10 mouse cellular contexts compared by ENCODE assay signal in genomic region chr4:44325453-44325852, GRCm38 (mm10). TPM values are rescaled to one million over a fixed set of nuclear protein-coding genes. Genes with fewer than 3 reads are reported as not detected.
DNase-seq lines count a peak whose midpoint lies in the region; ATAC-seq and TF ChIP-seq lines count a peak whose summit lies in the region.
"Had no signal": no experiment of that assay in that cellular context is flagged by ENCODE, and none has a peak within 500 bp of the region (broad histone marks: within the 10 kb centered on the region; RNA-seq: fewer than 3 reads in every experiment).

No protein-coding gene starts in this region.

- H3K27ac ChIP-seq in gastrocnemius, adult 2 months, result no peak overlapping the region
- H3K27ac ChIP-seq: kidney, embryonic 15.5 days; limb, embryonic 13.5 days had no signal

- H3K4me3 ChIP-seq in gastrocnemius, adult 2 months, result no peak overlapping the region
- H3K4me3 ChIP-seq: kidney, embryonic 15.5 days; limb, embryonic 13.5 days had no signal

- ATAC-seq in monocyte, adult 5-6 weeks (replicated peaks; ENCODE audit: insufficient number of reproducible peaks, low FRiP score, low TSS enrichment, poor library complexity, severe bottlenecking), result no peak

- peak; percentile 43 for TF ChIP-seq CTCF in gastrocnemius, adult 2 months (IDR thresholded peaks at IDR 0.05)

- no peak for DNase-seq in gastrocnemius, adult 2 months
- no peak for DNase-seq in gastrocnemius, postnatal 14 days
- DNase-seq in lung, postnatal 10 days, result peak; percentile 19
- DNase-seq in lung, adult 18-20 months, result no peak
- DNase-seq in brain, adult 2 months (ENCODE audit: low read depth, low spot score), result peak; percentile 45
- peak; percentile 76 for DNase-seq in retina, embryonic 14.5 days (ENCODE audit: low spot score)
- DNase-seq in layer of hippocampus, adult 9-10 months (ENCODE audit: low spot score), result no peak

- intact Hi-C loops in gastrocnemius, adult 2 months (cut with DNase I), result no loop called here
- intact Hi-C loops in gastrocnemius, postnatal 14 days (cut with DNase I; ENCODE audit: low total_unique reads), result no loop called here

RNA-seq across cellular contexts. Expression of gene Melk, which starts 24.8 kb away (rescaled TPM):
- not detected for total RNA-seq in gastrocnemius, adult 2 months (2021)
- 1 to 10 TPM; 1.5 to 1.9 TPM for total RNA-seq in gastrocnemius, postnatal 14 days (2021)
- total RNA-seq in monocyte, adult 5-6 weeks (2017), result 0.48 to 1.2 TPM in 2 of 3 replicates, not detected in the other

Comparison
In these comparisons a context has a peak if more than half of its experiments do, and no peak if none do; other contexts are left out.
1. DNase-seq: peak in lung, postnatal 10 days (single experiment), brain, adult 2 months (single experiment) and retina, embryonic 14.5 days (single experiment); none in gastrocnemius, adult 2 months (single experiment), gastrocnemius, postnatal 14 days (single experiment), lung, adult 18-20 months (0 of 2) and layer of hippocampus, adult 9-10 months (single experiment).